Mouse (Mus musculus) cerebellum, adult 2 months (tissue): ENCODE results near the gene Paxip1. TPM values are rescaled to one million over a fixed set of nuclear protein-coding genes. Genes with fewer than 3 reads are reported as not detected.

Experiments
- DNase-seq, 2 experiments: peaks; one replicate each; pipeline ENCODE4 v3.0.0; 2021
- H3K27ac ChIP-seq: fragments of 200-500 bp; 2 replicates; pipeline ENCODE4 v1.5.1; 2012; ENCODE audit warnings: low read length, control low read depth, inconsistent platforms; ENCODE audit not compliant: insufficient read depth
- H3K27me3 ChIP-seq: fragments of 200-500 bp; 2 replicates; pipeline ENCODE4 v1.6.1; 2012; ENCODE audit warnings: inconsistent platforms, mild to moderate bottlenecking, low read length, moderate library complexity; ENCODE audit not compliant: control insufficient read depth, insufficient read depth
- H3K4me1 ChIP-seq: fragments of 200-500 bp; 2 replicates; pipeline ENCODE4 v1.6.1; 2011; ENCODE audit warnings: low read length; ENCODE audit not compliant: control insufficient read depth, insufficient read depth
- H3K4me3 ChIP-seq: fragments of 200-500 bp; replicated peaks from 2 replicates; pipeline ENCODE3; 2011; ENCODE audit warnings: mild to moderate bottlenecking, low read depth, low read length, control low read depth; ENCODE audit not compliant: insufficient read depth
- CTCF ChIP-seq: fragments of 200-500 bp; IDR thresholded peaks from 2 replicates; pipeline ENCODE4 v1.5.1; 2011; ENCODE audit warnings: low read depth, mild to moderate bottlenecking, control low read depth, low read length, moderate library complexity, borderline replicate concordance; ENCODE audit not compliant: insufficient read depth
- POLR2A ChIP-seq: fragments of 200-500 bp; IDR thresholded peaks from 2 replicates; pipeline ENCODE4 v1.6.1; 2011; ENCODE audit warnings: low read length, control low read depth, borderline replicate concordance; ENCODE audit not compliant: insufficient read depth
- WGBS: fragments of 180-500 bp; shearing (Covaris S2); methylation state at CpG from one replicate; pipeline ENCODE4 v1.1.7; 2018; 5-methylcytosine and 5-hydroxymethylcytosine counted together
- polyA plus RNA-seq: library from polyadenylated mRNA; depleted of rRNA; stranded (reverse); fragments of >200 nt; gene quantifications from 2 replicates; pipeline ENCODE4 v1.2.3, GENCODE M21; 2012; rRNA removed

Gene Paxip1
- 32.1 and 34.3 TPM in 2 replicates for polyA plus RNA-seq

GRCm38 (mm10) chr5:27791303-27792172 is at the start of gene Paxip1:
Paxip1 (minus strand) TSS chr5:27791691.
- H3K4me1 ChIP-seq = peaks cover 5% of the 10 kb centered on the region
- peak; percentile 95 to 99 for DNase-seq
- H3K27ac ChIP-seq = peak within 1 kb of the TSS; percentile 100
- peak within 1 kb of the TSS; percentile 97 for H3K4me3 ChIP-seq
- under 1% methylated on average over 72 of the region's 73 CpGs for WGBS
- H3K27me3 ChIP-seq = no peaks in the 10 kb centered on the region
- no peak for TF ChIP-seq CTCF
- peak; percentile 100 for TF ChIP-seq POLR2A

- Histone ChIP-seq H3K4me1 (no peaks in the 10 kb centered on the region; the same call in 1 of the 2 replicates), H3K27me3 (no peaks in the 10 kb centered on the region), H3K4me3 (no peak overlapping the region), H3K27ac (no peak overlapping the region)
- no peak for DNase-seq
- TF ChIP-seq CTCF (no peak), POLR2A (no peak)
- 53% methylated on average over 4 of the region's 4 CpGs for WGBS
These were observed 46.6 kb upstream of the Paxip1 start for GRCm38 (mm10) chr5:27838061-27838460.

GRCm38 (mm10) chr5:27835096-27835495 is 43.6 kb upstream of the Paxip1 start:
- no peak for TF ChIP-seq POLR2A
- no peak for TF ChIP-seq CTCF
- WGBS = 93% methylated on average over 2 of the region's 2 CpGs
- no peak overlapping the region for H3K4me3 ChIP-seq
- no peaks in the 10 kb centered on the region for H3K27me3 ChIP-seq
- no peak overlapping the region for H3K27ac ChIP-seq
- no peak for DNase-seq
- no peaks in the 10 kb centered on the region for H3K4me1 ChIP-seq

DNA sequence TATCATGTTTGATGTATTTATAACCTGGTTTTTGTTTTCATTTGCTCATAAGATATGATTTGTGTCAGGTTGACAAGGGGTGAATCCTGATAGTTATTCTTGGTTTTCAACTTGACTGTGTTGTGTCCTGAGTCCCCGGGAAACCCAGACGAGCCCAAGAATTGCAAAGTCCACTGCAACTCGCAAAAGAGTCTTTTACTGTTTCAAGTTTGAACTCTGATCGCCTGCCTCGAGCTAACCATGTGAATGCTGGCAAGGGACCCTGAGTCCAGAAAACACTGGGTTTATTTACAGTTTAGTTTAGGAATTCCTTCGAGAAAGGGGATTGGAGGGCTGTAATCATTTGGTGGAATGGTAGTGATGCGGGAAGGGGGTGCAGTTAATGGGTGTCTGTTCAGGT is 36.5 kb upstream of the Paxip1 start:
- 87% methylated on average over 7 of the region's 7 CpGs for WGBS
- Histone ChIP-seq H3K4me1 (no peaks in the 10 kb centered on the region), H3K4me3 (no peak overlapping the region), H3K27me3 (no peaks in the 10 kb centered on the region), H3K27ac (no peak overlapping the region)
- no peak for TF ChIP-seq CTCF
- no peak for TF ChIP-seq POLR2A
- no peak for DNase-seq

DNA sequence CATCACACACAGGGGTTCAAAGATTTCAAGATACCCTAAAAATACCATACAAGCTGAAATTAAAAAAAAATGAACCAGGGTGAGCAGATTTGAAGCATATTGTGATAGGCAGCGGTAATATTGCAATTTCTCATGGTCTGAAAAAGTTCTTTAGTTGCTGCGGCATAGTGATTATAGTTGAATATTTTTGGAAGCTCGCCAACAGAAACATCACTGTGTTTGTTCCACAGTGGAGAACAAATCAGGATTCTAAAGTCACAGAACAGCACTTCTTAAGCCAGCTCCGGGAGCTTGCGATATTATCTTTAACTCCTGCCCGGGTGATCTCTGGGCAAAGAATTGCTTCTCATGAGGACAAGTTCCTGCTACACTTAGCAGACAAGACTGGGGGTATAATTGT is 29.7 kb upstream of the Paxip1 start:
- 32% methylated on average over 6 of the region's 6 CpGs for WGBS
- Histone ChIP-seq H3K27ac (no peak overlapping the region), H3K4me3 (no peak overlapping the region), H3K27me3 (no peaks in the 10 kb centered on the region), H3K4me1 (no peaks in the 10 kb centered on the region)
- DNase-seq = no peak
- no peak for TF ChIP-seq POLR2A
- no peak for TF ChIP-seq CTCF

GRCm38 (mm10) chr5:27818840-27819672 is 27.6 kb upstream of the Paxip1 start:
- 72% methylated on average over 3 of the region's 3 CpGs for WGBS

DNA sequence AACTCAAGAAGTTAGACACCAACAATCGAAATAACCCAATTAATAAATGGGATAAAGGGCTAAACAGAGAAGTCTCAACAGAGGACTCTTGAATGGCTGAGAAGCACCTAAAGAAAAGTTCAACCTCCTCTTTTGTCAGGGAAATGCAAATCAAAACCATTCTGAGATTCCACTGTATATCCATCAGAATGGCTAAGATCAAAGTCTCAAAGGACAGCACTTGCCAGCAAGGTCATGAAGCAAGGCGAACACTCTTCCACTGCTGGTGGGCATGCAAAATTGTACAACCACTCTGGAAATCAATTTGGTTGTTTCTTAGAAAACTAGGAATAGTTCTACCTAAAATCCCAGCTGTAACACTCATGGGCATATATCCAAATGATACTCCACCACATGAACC is 22.8 kb upstream of the Paxip1 start:
- H3K27me3 ChIP-seq = no peaks in the 10 kb centered on the region
- no peak overlapping the region for H3K27ac ChIP-seq
- no peak for DNase-seq
- H3K4me1 ChIP-seq = no peaks in the 10 kb centered on the region
- H3K4me3 ChIP-seq = no peak overlapping the region
- WGBS = 88% methylated on average over 2 of the region's 2 CpGs
- no peak for TF ChIP-seq POLR2A

More at GRCm38 (mm10) chr5:27818840-27819672, 27.6 kb upstream of the Paxip1 start:
- Histone ChIP-seq H3K27me3 (no peaks in the 10 kb centered on the region), H3K4me1 (no peaks in the 10 kb centered on the region), H3K27ac (no peak overlapping the region), H3K4me3 (no peak overlapping the region)
- TF ChIP-seq CTCF = no peak
- no peak for TF ChIP-seq POLR2A
- DNase-seq = no peak
